Mouse (Mus musculus) CD8-positive naive resting alpha-beta T cell, adult 2 months (primary cell): Measurements from ENCODE around the gene Anxa7.

Experiments
- DNase-seq, 2 experiments: peaks; one replicate each; pipeline ENCODE4 v3.0.0; 2022; ENCODE audit warnings: low read depth in 2 of 2, low spot score in 2 of 2

Anxa7 gene

DNA sequence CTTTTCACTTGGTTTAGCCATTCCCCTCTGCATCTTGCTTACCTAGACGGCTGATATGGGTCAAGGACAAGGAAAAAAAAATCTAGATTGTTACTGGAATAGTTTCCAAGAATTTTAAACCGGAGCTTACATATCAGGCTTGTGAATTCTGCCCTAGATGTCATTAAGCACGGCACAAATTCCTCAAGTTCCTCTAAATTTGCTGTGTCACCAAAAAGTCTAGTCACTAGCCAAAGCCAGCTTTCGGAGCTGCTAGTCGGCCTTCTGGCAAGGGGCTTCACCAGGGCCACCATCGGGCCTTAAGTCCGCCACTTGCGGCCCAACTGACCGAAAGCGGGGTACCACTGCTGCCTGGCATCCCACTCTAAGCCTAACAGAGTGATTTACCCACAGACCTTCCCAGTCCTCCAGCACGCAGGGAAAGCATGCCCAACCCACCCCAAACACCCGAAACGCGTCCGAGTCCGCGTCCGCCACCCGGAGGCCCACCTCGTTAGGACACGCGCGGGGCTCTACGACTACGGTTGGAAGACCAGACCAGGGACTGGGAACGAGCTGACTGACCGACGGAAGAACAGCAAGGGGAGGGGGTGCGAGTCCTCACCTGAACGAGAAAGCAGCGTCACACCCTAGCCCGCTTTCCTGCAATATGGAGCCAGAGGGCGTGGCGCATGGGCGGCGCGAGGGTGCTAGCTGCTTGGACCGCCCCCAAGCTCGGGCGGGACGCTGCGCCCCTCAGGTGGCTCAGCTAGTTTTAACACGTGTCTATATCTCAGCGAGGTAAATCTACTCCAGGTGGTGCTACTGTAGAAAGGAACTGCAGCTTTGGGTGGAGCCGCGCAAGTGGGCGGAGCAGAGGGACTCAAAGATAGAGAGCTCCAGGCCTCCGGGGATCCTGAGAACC, at the start of gene Anxa7:
Anxa7 (minus strand) TSS at position 843 of the 904 bp plus-strand sequence.
- peak; percentile 54 to 66 for DNase-seq

DNA sequence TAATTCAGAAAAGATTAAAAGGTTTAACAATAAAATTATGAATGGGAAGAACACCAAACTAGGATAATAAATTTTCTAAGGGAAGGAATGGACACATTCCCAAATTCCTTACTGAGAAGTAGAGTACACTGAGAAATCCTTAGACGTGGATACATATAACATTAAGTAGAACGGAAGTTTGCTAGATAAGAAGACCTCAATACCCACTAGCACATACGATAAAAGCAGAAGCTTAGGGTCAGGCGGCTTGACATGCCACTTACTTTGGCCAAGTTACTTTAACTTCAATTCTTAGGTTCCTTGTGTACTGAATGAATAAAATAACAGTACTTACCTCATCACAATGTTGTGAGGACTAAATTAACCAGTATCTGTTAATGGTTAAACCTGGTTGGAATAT, 49.7 kb upstream of the Anxa7 start:
- DNase-seq = no peak

DNA sequence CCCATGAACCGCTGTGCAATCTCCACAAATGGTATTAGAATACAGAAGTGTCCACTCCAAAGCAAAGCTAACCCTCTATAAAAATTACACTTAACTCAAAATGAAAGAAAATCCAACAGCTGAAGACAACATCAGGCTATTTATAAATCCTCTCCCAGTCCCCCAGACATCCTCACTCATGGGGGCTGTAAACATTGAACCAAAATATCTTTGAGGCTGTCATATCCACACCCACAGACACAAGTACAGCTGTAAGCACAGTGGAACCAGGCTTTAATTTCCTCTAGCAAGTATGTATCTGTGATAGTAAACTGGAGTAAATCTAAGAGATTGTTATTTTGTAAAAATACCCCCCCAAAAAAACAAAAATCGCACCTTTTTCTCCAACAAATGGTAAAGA, 40.2 kb upstream of the Anxa7 start:
- no peak for DNase-seq

DNA sequence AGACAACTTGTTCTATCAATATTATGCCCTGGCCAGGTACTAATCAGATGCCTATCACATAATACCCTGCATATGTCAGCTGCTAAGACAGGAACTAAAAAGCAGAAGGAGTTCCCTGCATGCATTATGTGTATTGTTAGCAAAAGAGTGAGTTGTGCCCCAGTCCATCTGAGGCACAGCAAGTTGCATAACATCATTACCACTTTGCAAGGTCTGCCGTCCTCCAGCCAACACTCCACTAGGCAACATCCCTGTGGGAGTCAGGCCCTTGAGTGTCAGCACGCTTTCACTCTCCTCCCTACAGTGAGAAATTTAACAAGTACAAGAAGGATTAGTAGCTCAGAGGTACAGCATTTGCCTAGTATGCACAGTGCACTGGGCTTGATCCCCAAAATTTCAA, 28.5 kb upstream of the Anxa7 start:
- DNase-seq = no peak

DNA sequence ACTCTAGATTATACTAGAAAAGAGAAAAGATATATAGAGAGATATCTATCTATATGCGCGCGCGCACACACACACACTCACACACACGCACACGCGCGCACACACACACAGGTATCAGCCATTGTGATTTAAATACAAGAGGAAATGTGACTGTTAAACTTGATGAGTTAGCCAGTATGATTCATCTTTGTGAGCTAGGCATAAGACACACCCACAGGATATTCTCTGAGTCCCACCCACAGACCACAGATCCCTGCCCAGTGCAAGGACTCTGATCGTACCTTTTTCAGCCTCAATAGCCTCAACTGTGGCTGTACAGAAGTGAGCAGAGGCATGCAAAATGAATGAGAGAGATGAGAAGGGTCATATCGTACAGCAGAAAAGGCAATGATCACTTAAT, 23.0 kb upstream of the Anxa7 start:
- peak in 1 of 2 experiments; percentile 6 for DNase-seq

DNA sequence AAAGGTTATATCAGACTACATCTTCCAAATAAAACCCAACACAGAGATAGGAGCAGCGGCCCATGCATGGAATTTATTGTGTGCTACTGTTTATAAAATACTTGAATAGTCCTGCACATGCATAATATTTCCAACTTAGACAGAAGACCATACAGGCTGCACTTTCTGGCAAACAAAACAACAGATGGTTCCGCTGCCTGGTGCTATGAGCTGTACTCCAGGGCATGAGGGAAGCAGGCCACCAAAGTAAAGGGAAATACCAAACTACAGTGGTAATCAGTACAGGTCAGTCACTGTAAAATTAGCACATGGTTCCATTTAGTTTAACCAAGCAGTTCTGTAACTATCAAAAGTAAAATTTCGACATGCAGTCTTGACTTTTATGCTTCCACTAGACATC, 20.0 kb upstream of the Anxa7 start:
- DNase-seq = no peak

DNA sequence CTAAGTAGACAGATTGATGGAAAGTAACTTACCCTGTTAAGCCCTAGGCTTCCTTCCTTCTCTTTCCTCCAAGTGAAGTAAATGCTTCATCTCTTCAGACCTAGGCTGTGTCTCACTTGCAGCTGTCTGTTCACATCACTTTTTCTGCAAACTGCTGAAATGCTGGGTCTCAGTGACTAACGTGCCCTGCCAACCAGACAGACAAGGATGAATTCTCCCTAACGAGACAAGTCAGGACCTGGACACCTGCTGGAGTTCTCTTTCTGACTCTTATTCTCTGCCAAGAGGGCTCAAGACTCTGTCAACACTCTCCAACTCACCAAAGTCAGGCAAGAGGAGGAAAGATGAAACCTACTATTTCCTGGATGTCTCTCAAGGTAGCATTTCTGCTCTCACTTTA, 16.7 kb upstream of the Anxa7 start, which contains the start of gene Mss51:
Mss51 (minus strand) TSS at position 299 of the 400 bp plus-strand sequence.
- DNase-seq = no peak

DNA sequence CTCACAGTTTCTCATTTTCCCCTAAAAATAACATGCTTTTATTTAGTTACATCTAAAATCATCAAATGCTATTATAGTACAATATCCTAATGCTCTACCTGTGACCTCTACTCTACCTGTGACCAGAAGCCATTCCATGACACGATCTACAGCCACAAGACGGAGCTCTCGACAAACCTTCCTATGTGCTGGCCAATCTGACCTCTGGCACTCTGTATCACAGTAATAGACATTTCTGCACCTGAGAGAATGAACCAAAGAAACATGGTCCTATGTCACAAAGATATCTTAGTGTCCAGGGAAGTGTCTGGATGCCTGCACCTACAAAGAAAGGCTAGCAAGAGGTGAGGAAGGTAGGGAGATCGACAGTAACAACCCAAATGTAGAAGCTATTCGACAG, 6.1 kb upstream of the Anxa7 start:
- no peak for DNase-seq

DNA sequence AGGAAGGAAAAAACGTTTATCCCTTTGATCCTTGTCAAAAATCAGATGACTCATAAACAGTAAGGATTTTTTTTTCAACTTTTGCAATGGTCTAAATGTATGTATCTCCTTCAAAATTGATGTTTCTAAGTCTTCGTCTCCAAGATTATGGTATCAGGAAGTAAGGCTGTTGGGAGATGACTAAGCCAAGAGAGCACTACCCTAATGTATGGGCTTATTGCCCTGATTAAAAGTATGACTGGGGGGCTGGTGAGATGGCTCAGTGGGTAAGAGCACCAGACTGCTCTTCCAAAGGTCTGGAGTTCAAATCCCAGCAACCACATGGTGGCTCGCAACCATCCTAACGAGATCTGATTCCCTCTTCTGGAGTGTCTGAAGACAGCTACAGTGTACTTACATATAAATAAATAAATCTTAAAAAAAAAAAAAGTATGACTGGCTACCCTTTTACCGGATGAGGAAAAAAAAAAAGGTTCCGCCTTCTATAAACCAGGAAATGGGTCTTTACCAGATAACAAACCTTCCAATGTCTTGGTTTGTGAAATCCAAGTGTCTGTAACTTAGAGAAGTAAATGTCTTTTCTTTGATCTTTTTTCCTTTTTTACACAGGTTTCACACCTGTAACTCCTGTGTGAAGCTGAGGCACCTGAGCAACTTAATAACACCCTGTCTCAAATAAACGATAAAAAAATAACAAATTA, 2.3 kb upstream of the Anxa7 start:
- no peak for DNase-seq

DNA sequence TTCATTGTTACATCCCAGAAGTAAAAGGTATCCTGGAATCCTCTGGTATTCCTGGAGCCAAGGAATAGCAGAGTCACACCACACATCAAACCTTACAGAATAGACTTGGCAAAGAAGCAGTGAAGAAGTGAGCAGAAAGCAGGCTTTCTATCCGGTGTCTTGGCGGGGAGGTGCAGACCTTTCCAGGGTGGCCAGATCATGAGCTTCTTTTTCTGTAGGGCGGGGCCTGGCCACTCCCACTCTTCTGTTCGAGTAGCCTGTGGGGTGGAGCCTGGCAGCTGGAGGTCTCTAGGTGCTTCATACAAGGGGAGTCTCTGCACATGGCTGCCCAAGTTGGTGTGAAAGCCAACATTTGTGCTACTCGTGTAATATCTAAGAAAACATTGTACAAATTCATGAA, 1.3 kb upstream of the Anxa7 start:
- peak in 1 of 2 experiments; percentile 4 for DNase-seq

DNA sequence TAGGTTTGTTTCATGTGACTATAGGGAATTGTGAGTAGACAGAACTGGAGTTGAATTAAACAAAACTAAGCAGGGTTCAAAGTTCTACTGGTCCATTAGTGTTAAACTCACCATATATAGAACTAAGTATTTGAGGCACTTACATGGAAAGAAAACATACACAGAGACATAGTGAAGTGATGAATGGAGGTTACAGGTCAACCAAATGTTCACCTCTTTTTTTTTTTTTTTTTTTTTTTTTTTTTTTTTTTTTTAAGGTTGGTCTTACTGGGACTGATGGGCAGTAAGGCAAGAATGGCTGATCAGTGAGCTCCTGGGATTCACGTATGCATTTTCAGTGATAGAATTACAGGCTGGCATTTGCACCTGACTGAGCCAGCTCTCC, 254 bp upstream of the Anxa7 start:
- DNase-seq = no peak

DNA sequence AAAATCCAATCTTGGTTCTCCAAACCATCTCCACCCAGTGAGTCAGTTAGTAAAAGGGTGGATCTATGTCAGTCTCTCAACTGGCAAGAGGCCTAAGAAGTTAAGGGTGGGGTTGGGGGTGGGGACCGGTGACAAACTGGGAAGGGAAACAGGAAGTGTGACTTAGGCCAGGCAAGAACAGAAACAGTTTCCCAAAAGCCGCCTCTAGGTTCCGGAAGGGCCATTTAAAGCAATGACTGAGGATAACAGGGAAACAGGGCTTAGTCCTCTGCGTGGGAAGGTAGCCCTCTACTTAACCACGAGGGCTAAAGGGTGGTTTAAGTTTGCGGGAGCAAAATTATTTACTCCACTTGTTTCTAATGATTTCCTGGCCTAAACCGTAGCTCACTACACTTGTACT, 1.1 kb downstream of the Anxa7 start:
- DNase-seq = no peak

DNA sequence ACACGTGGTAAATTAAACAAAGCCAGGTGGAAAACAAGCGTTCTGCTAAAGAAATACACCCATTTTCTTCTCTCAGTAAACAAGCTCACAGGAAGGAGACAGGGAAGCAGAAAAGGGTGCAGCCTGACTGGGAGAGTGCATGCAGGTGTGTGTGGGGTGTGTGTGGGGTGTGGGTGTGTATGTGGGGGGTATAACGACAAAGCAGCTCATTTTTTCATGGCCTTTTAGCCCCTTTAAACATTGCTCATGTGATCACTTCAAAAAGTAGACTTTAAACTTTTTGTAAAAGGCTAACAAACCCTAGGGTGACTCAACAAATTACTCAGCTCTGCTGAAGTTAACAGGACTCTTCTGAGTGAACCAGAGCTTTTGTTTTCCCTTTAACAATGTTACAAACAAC, 1.5 kb downstream of the Anxa7 start:
- DNase-seq = no peak

DNA sequence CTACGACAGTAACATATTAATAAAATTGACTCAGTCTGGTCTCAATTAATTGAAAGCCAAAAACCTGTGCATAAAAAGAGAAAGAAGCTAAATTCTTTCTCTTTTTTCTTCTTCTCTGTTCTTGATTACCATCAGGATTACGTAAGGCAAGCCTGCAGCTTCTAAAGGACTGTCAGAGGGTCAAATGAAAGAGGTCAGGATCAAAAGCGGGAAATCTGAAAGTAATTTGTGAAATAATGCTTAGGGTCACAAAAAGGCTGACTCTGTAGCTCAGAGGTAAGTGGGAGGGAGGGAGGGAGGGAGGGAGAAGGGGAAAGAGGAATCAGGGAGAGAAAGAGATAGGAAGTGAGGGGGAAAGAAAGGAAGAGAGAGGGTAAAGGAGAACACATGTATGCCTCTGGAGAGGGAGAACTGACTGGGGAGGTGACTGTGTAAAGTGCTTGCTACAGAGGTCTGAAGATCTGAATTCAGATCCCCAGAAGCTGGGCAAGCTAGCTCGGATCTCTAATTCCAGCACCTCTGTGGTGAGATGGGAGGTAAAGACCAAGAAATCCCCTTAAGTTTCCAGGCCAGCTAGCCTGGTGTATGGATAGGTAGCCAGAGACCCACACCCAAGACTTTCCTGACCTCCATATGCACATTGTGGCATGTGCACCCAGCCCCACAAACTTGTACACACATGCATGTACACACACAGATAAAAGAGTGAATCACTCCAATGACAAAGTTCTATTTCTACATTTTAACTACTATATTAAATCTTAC, 2.5 kb downstream of the Anxa7 start:
- no peak for DNase-seq

DNA sequence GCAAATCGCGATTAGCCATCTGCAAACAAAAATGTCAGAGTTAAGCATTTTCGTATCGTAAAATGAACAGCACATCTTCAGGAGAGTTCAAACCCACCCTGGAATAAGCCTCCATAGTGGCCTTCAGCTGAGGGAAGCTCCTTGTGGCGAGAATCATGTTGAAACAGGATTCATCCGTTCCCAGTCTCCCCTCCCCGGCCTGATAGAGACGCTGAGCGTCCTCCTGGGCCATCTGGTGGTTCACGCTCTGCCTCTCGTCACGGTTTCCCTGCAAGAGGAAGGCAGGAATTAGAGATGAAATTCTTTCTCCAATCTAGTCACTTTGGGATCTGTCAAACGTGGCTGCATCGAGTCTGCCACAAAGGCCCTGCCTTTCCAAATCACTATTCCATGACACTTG, 19.7 kb downstream of the Anxa7 start:
- DNase-seq = no peak

DNA sequence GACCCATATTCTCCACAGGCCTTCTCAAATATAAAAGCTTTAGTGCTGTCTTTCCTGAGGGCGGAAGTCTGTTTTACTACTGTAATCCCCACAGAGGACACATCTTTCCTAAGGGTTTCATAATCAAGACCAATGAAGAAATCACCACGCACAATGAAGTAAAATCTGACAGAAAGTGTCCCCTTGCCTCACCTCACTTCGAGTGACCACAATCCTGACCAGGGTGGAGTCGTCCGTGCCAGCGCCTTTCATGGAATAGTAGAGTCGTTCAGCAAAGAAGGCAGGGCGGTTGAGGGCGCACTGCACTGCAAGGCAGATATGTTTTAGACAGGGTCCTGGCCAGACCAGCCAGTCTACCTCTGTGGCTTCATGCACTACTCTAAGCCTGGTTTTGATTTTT, 21.6 kb downstream of the Anxa7 start:
- DNase-seq = no peak

DNA sequence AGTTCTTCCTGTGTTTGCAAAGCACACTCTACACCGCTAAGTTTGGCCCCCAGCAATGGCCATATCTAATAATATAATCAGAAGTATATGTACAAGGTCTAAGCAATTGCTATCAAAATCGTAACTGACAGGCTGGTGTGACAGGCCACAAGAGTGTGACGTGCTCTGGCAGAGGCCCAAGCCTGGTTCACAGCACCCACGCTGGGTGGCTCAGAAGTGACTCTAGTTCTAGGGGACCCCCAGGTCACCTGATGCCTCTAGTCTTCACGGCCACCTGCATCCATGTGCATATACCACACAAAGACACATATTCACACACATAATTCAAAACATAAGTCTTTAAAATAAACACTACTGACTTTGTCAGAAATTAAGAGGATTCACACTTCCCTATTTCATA, 27.0 kb downstream of the Anxa7 start:
- DNase-seq = no peak

DNA sequence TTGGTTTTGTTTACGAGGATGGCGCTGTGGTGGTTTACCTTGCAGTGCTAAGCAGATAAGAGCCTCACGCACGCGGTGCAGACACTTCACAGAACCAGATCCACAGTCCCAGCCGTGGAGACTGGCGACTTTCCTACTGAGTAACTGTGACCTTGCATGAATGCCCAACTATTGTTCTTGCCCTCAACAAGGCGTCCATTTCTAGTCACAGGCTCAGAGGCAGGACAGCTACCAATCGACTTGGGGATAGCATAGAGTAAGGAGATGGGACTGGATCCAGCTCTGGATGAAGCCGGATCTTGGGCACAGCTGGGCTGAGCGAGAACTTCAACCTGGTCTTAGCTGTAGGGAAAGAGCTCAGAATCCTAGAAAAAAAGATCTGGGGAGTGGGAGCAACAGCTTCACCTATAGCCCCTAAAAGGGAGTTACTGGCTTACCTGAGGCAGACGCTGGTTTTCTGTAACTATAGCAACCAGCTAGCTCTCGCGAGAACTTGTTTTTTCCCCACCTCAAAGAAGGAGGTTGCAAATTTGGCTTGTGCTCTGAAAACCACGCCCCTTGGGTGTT, 28.1 kb downstream of the Anxa7 start, which contains the start of gene Cfap70:
Cfap70 (minus strand) TSS at position 462 of the 567 bp plus-strand sequence.
- DNase-seq = peak; percentile 17 to 51

DNA sequence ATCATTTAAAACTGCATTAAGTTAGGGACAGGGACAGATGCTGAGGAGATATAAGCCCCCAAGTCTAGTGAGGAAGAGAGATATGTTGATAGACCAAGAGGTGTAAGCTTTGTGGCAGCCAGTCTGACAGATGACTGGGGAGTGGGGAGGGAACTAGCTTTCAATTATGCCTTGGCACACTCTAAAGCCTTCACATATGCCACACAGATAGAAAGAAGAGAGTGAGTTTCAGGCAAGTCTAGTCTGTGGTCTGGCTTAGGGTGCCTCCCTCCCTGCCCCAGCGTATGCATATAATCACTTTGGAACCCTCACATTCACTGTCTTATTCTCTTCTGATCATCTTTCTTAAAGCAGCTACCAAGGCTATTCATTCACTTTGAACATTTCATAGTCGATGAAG, 28.6 kb downstream of the Anxa7 start:
- no peak for DNase-seq

DNA sequence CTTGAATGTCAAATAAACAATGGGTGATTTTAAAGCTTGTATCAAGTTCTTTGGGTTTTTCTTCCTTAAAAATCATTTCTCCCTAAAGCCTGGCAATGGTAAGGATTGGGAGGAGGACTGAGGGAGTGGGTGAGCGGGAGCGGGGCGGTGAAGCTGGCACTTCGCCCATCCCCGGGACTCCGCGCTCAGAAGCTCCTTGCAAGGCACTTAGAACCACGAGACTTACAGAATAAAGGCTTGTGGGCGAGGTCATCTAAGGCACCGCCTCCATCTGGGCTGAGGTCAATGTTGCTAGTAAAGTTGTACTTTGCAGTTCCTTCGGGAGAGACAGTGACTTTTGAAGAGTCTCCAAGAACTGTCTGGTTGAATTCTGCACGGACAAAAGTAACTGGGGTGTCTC, 32.7 kb downstream of the Anxa7 start:
- DNase-seq = no peak

DNA sequence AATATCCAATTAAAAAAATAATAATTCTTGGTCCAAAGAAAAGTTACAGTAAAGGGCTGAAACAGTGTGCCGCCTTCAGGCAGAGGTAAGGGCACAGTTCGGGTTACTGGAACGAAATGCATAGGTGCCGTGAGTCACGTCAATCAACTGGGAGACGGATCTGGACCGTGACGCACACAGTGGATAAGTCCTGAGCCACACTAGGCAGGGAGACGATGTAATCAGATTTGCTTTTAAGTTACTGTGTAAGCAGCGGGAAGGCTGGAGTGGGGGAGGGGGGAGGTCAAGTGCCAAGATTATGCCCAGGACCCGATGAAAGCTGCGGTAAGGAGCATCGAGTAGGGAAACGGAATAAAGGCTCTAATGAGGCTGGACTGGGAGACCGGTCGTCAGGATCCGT, 37.7 kb downstream of the Anxa7 start:
- no peak for DNase-seq
